Mouse (Mus musculus): ENCODE data around the gene Mettl8. TPM values are rescaled to one million over a fixed set of nuclear protein-coding genes. Genes with fewer than 3 reads are reported as not detected.

Gene Mettl8
- polyA plus RNA-seq (2012; rRNA removed): 17.2 and 18.9 TPM in 2 replicates

GRCm38 (mm10) chr2:71055300-71056114 is at the start of gene Mettl8, which contains the start of gene Dcaf17:
Mettl8 (minus strand) TSS chr2:71055583.
Dcaf17 (plus strand) TSS chr2:71055328.
- H3K4me3 ChIP-seq (ENCODE audit: control insufficient read depth, insufficient read depth, low read length): peak within 1 kb of the TSS; percentile 92
- under 1% methylated on average over 57 of the region's 57 CpGs for WGBS
- peak; percentile 96 for DNase-seq
- no peaks in the 10 kb centered on the region for H3K27me3 ChIP-seq (ENCODE audit: control insufficient read depth, insufficient read depth, low read length)
- TF ChIP-seq POLR2A (IDR thresholded peaks at IDR 0.05; ENCODE audit: control insufficient read depth, extremely low read depth, insufficient read depth, low read length, poor library complexity) (peak; percentile 96), CTCF (IDR thresholded peaks at IDR 0.05; ENCODE audit: borderline replicate concordance, control insufficient read depth, extremely low read depth, insufficient read depth, low read length, poor library complexity) (peak; percentile 61)
- peaks cover 2% of the 10 kb centered on the region; the same call in 1 of the 2 replicates for H3K36me3 ChIP-seq (ENCODE audit: control insufficient read depth, insufficient read depth, low read length)
- peak within 1 kb of the TSS; percentile 94 for H3K27ac ChIP-seq (ENCODE audit: control insufficient read depth, insufficient read depth, low read length)
- peaks cover 17% of the 10 kb centered on the region for H3K4me1 ChIP-seq (replicated peaks; ENCODE audit: control insufficient read depth, insufficient read depth, low read length)

- H3K27ac ChIP-seq (ENCODE audit: control insufficient read depth, insufficient read depth, low read length): no peak overlapping the region
- TF ChIP-seq CTCF (IDR thresholded peaks at IDR 0.05; ENCODE audit: borderline replicate concordance, control insufficient read depth, extremely low read depth, insufficient read depth, low read length, poor library complexity): no peak
- TF ChIP-seq POLR2A (IDR thresholded peaks at IDR 0.05; ENCODE audit: control insufficient read depth, extremely low read depth, insufficient read depth, low read length, poor library complexity): no peak
- WGBS: 74% methylated on average over 3 of the region's 3 CpGs
- no peak for DNase-seq
- H3K4me1 ChIP-seq (replicated peaks; ENCODE audit: control insufficient read depth, insufficient read depth, low read length): peaks cover 5% of the 10 kb centered on the region
- no peak overlapping the region for H3K4me3 ChIP-seq (ENCODE audit: control insufficient read depth, insufficient read depth, low read length)
- H3K36me3 ChIP-seq (ENCODE audit: control insufficient read depth, insufficient read depth, low read length): no peaks in the 10 kb centered on the region
- H3K27me3 ChIP-seq (ENCODE audit: control insufficient read depth, insufficient read depth, low read length): no peaks in the 10 kb centered on the region
These were observed 49.3 kb upstream of the Mettl8 start for GRCm38 (mm10) chr2:71104696-71105095.

GRCm38 (mm10) chr2:71103292-71103680 is 47.9 kb upstream of the Mettl8 start:
- TF ChIP-seq POLR2A (IDR thresholded peaks at IDR 0.05; ENCODE audit: control insufficient read depth, extremely low read depth, insufficient read depth, low read length, poor library complexity) (no peak), CTCF (IDR thresholded peaks at IDR 0.05; ENCODE audit: borderline replicate concordance, control insufficient read depth, extremely low read depth, insufficient read depth, low read length, poor library complexity) (no peak)
- no peak overlapping the region for H3K4me3 ChIP-seq (ENCODE audit: control insufficient read depth, insufficient read depth, low read length)
- H3K27ac ChIP-seq (ENCODE audit: control insufficient read depth, insufficient read depth, low read length): no peak overlapping the region
- H3K4me1 ChIP-seq (replicated peaks; ENCODE audit: control insufficient read depth, insufficient read depth, low read length): peaks cover 5% of the 10 kb centered on the region
- peaks cover 5% of the 10 kb centered on the region; the same call in 1 of the 2 replicates for H3K36me3 ChIP-seq (ENCODE audit: control insufficient read depth, insufficient read depth, low read length)
- DNase-seq: no peak
- H3K27me3 ChIP-seq (ENCODE audit: control insufficient read depth, insufficient read depth, low read length): no peaks in the 10 kb centered on the region
- 22% methylated on average over 4 of the region's 4 CpGs for WGBS

GRCm38 (mm10) chr2:71102621-71103291 is 47.4 kb upstream of the Mettl8 start:
- no peak for TF ChIP-seq CTCF (IDR thresholded peaks at IDR 0.05; ENCODE audit: borderline replicate concordance, control insufficient read depth, extremely low read depth, insufficient read depth, low read length, poor library complexity)
- Histone ChIP-seq H3K4me1 (replicated peaks; ENCODE audit: control insufficient read depth, insufficient read depth, low read length) (peaks cover 5% of the 10 kb centered on the region), H3K4me3 (ENCODE audit: control insufficient read depth, insufficient read depth, low read length) (no peak overlapping the region), H3K27me3 (ENCODE audit: control insufficient read depth, insufficient read depth, low read length) (no peaks in the 10 kb centered on the region), H3K27ac (ENCODE audit: control insufficient read depth, insufficient read depth, low read length) (no peak overlapping the region; the same call in 1 of the 2 replicates), H3K36me3 (ENCODE audit: control insufficient read depth, insufficient read depth, low read length) (peaks cover 5% of the 10 kb centered on the region; the same call in 1 of the 2 replicates)
- WGBS: 18% methylated on average over 10 of the region's 10 CpGs
- DNase-seq: peak; percentile 20

- WGBS: 90% methylated on average over 7 of the region's 7 CpGs
- H3K4me1 ChIP-seq (replicated peaks; ENCODE audit: control insufficient read depth, insufficient read depth, low read length): no peaks in the 10 kb centered on the region; the same call in 1 of the 2 replicates
- no peak overlapping the region for H3K4me3 ChIP-seq (ENCODE audit: control insufficient read depth, insufficient read depth, low read length)
- no peak for DNase-seq
- H3K27ac ChIP-seq (ENCODE audit: control insufficient read depth, insufficient read depth, low read length): no peak overlapping the region
- peaks cover 21% of the 10 kb centered on the region for H3K36me3 ChIP-seq (ENCODE audit: control insufficient read depth, insufficient read depth, low read length)
- TF ChIP-seq POLR2A (IDR thresholded peaks at IDR 0.05; ENCODE audit: control insufficient read depth, extremely low read depth, insufficient read depth, low read length, poor library complexity): no peak
- no peak for TF ChIP-seq CTCF (IDR thresholded peaks at IDR 0.05; ENCODE audit: borderline replicate concordance, control insufficient read depth, extremely low read depth, insufficient read depth, low read length, poor library complexity)
- H3K27me3 ChIP-seq (ENCODE audit: control insufficient read depth, insufficient read depth, low read length): no peaks in the 10 kb centered on the region
These were observed 40.8 kb upstream of the Mettl8 start for GRCm38 (mm10) chr2:71096170-71096569.

GRCm38 (mm10) chr2:71090660-71091445 is 35.5 kb upstream of the Mettl8 start:
- H3K4me3 ChIP-seq (ENCODE audit: control insufficient read depth, insufficient read depth, low read length): no peak overlapping the region
- DNase-seq: peak; percentile 56
- H3K27ac ChIP-seq (ENCODE audit: control insufficient read depth, insufficient read depth, low read length): no peak overlapping the region
- no peaks in the 10 kb centered on the region for H3K27me3 ChIP-seq (ENCODE audit: control insufficient read depth, insufficient read depth, low read length)
- peaks cover 56% of the 10 kb centered on the region for H3K36me3 ChIP-seq (ENCODE audit: control insufficient read depth, insufficient read depth, low read length)
- WGBS: 96% methylated on average over 4 of the region's 4 CpGs
- TF ChIP-seq CTCF (IDR thresholded peaks at IDR 0.05; ENCODE audit: borderline replicate concordance, control insufficient read depth, extremely low read depth, insufficient read depth, low read length, poor library complexity): no peak
- no peak for TF ChIP-seq POLR2A (IDR thresholded peaks at IDR 0.05; ENCODE audit: control insufficient read depth, extremely low read depth, insufficient read depth, low read length, poor library complexity)
- no peaks in the 10 kb centered on the region; the same call in 1 of the 2 replicates for H3K4me1 ChIP-seq (replicated peaks; ENCODE audit: control insufficient read depth, insufficient read depth, low read length)

Measured in thymus, adult 2 months (tissue).